ENCODE assay signal across 8 mouse cellular contexts in the genomic region with DNA sequence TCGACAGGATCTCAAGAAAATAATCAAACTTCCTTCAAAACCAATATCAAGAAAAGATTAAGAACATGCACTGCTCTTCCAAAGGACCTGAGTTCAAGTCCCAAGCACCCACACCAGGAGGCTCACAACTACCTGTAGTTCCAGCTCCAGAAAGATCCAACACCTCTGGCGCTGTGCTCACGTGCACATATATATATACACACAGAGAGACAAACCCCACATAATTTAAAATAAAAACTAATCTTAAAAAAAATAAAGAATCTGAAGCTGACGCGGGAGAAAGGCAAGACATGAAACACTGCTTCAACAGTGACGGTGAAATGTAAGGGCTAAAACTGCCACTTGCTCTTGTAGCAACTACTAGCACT. TPM values are rescaled to one million over a fixed set of nuclear protein-coding genes. Genes with fewer than 3 reads are reported as not detected.
DNase-seq lines count a peak whose midpoint lies in the region; ATAC-seq lines count a peak whose summit lies in the region.

No protein-coding gene starts in this region.

- H3K9ac ChIP-seq in lung, embryonic 16.5 days (ENCODE audit: low read length): peak overlapping the region; percentile 77
- peak overlapping the region; percentile 78 for H3K9ac ChIP-seq in embryonic facial prominence, embryonic 13.5 days
- peak overlapping the region; percentile 54 for H3K9ac ChIP-seq in intestine, embryonic 14.5 days (ENCODE audit: low read length)
- peak overlapping the region; percentile 67 for H3K9ac ChIP-seq in neural tube, embryonic 12.5 days

- DNase-seq in lung, postnatal 36 days: no peak
- no peak for DNase-seq in intestine, embryonic 14.5 days (ENCODE audit: low spot score)
- no peak for DNase-seq in adrenal gland, postnatal 36 days
- no peak for DNase-seq in urinary bladder, postnatal 25 days (ENCODE audit: low spot score)

- peaks cover 7% of the 10 kb centered on the region; the same call in 1 of the 2 replicates for H3K4me1 ChIP-seq in lung, embryonic 16.5 days (replicated peaks; ENCODE audit: control insufficient read depth, insufficient read depth, low read length)
- H3K4me1 ChIP-seq in embryonic facial prominence, embryonic 13.5 days: peaks cover 10% of the 10 kb centered on the region; the same call in 1 of the 2 replicates
- H3K4me1 ChIP-seq in intestine, embryonic 14.5 days (replicated peaks; ENCODE audit: control insufficient read depth, insufficient read depth, low read length): peaks cover 13% of the 10 kb centered on the region
- H3K4me1 ChIP-seq in neural tube, embryonic 12.5 days: peaks cover 16% of the 10 kb centered on the region

- ATAC-seq in lung, embryonic 16.5 days (ENCODE audit: low read depth): no peak
- ATAC-seq in embryonic facial prominence, embryonic 13.5 days (ENCODE audit: insufficient number of reproducible peaks, insufficient read depth, low FRiP score, low TSS enrichment, low read depth): no peak
- ATAC-seq in intestine, embryonic 14.5 days (replicated peaks; ENCODE audit: low FRiP score, low TSS enrichment, low read depth): 0 out of 2 replicates have a peak, but pooled peaks have one; percentile 0
- ATAC-seq in neural tube, embryonic 12.5 days (ENCODE audit: low FRiP score, low read depth): peak; percentile 6; the same call in 1 of the 2 replicates
- ATAC-seq in CD4-positive, CD25-positive, alpha-beta regulatory T cell, adult 4 months: no peak

- peak overlapping the region; percentile 94 for H3K27ac ChIP-seq in lung, embryonic 16.5 days (ENCODE audit: low read length)
- peak overlapping the region; percentile 85 for H3K27ac ChIP-seq in embryonic facial prominence, embryonic 13.5 days
- peak overlapping the region; percentile 78; the same call in 1 of the 2 replicates for H3K27ac ChIP-seq in intestine, embryonic 14.5 days (ENCODE audit: low read depth)
- H3K27ac ChIP-seq in neural tube, embryonic 12.5 days: no peak overlapping the region

- H3K4me3 ChIP-seq in lung, embryonic 16.5 days (ENCODE audit: low read length): peak overlapping the region; percentile 79
- H3K4me3 ChIP-seq in embryonic facial prominence, embryonic 13.5 days: peak overlapping the region; percentile 71
- H3K4me3 ChIP-seq in intestine, embryonic 14.5 days (ENCODE audit: low read depth, low read length): peak overlapping the region; percentile 51
- peak overlapping the region; percentile 68 for H3K4me3 ChIP-seq in neural tube, embryonic 12.5 days

- H3K36me3 ChIP-seq in lung, embryonic 16.5 days (ENCODE audit: control insufficient read depth, insufficient read depth, low read length): peaks cover 2% of the 10 kb centered on the region; the same call in 1 of the 2 replicates
- peaks cover 15% of the 10 kb centered on the region for H3K36me3 ChIP-seq in embryonic facial prominence, embryonic 13.5 days
- peaks cover 12% of the 10 kb centered on the region for H3K36me3 ChIP-seq in intestine, embryonic 14.5 days (ENCODE audit: control insufficient read depth, insufficient read depth, low read length)
- H3K36me3 ChIP-seq in neural tube, embryonic 12.5 days: peaks cover 9% of the 10 kb centered on the region

- H3K27me3 ChIP-seq in lung, embryonic 16.5 days (ENCODE audit: control insufficient read depth, insufficient read depth, low read depth, low read length): no peaks in the 10 kb centered on the region
- no peaks in the 10 kb centered on the region for H3K27me3 ChIP-seq in embryonic facial prominence, embryonic 13.5 days
- no peaks in the 10 kb centered on the region for H3K27me3 ChIP-seq in intestine, embryonic 14.5 days (replicated peaks; ENCODE audit: control insufficient read depth, insufficient read depth, low read length)
- H3K27me3 ChIP-seq in neural tube, embryonic 12.5 days (replicated peaks): no peaks in the 10 kb centered on the region

- WGBS in lung, embryonic 16.5 days: 4% methylated on average over 6 of the region's 6 CpGs
- 12% methylated on average over 6 of the region's 6 CpGs for WGBS in embryonic facial prominence, embryonic 13.5 days
- 8% methylated on average over 6 of the region's 6 CpGs for WGBS in intestine, embryonic 14.5 days
- WGBS in neural tube, embryonic 12.5 days: 9% methylated on average over 6 of the region's 6 CpGs

- peak overlapping the region; percentile 67 for H3K4me2 ChIP-seq in lung, embryonic 16.5 days (ENCODE audit: low read depth, low read length)
- H3K4me2 ChIP-seq in embryonic facial prominence, embryonic 13.5 days: peak overlapping the region; percentile 69
- H3K4me2 ChIP-seq in intestine, embryonic 14.5 days (ENCODE audit: low read length): peak overlapping the region; percentile 79
- H3K4me2 ChIP-seq in neural tube, embryonic 12.5 days (replicated peaks): peak overlapping the region; percentile 69

- no peaks in the 10 kb centered on the region for H3K9me3 ChIP-seq in lung, embryonic 16.5 days (ENCODE audit: control insufficient read depth, low read length)
- H3K9me3 ChIP-seq in embryonic facial prominence, embryonic 13.5 days: no peaks in the 10 kb centered on the region
- no peaks in the 10 kb centered on the region for H3K9me3 ChIP-seq in intestine, embryonic 14.5 days (ENCODE audit: control insufficient read depth, low read length)
- no peaks in the 10 kb centered on the region for H3K9me3 ChIP-seq in neural tube, embryonic 12.5 days

RNA-seq across cellular contexts. Expression of gene Mettl14, which starts 0.8 kb away (rescaled TPM):
- polyA plus RNA-seq in lung, embryonic 16.5 days (2015; fragmentation: Nextera tagmentation; extraction: Ambion mirVana): 24.9 and 25.1 TPM in 2 replicates
- 28.7 and 29.2 TPM in 2 replicates for polyA plus RNA-seq in embryonic facial prominence, embryonic 13.5 days (2015; fragmentation: Nextera tagmentation; extraction: Ambion mirVana)
- 20.6 and 22.8 TPM in 2 replicates for polyA plus RNA-seq in intestine, embryonic 14.5 days (2014; fragmentation: Nextera tagmentation; extraction: Ambion mirVana)
- 30.4 and 34.2 TPM in 2 replicates for polyA plus RNA-seq in neural tube, embryonic 12.5 days (2016; fragmentation: Nextera tagmentation; extraction: Ambion mirVana)
- total RNA-seq in adrenal gland, postnatal 36 days (2021): 10 to 100 TPM; 14.8 to 15.8 TPM
- polyA plus RNA-seq in CD4-positive, CD25-positive, alpha-beta regulatory T cell, adult 4 months (2017; shearing (Covaris generic)): 10 to 100 TPM; 16.7 to 29.9 TPM

Comparison
In these comparisons a context has a peak if more than half of its experiments do, and no peak if none do; other contexts are left out.
1. ATAC-seq: peak in intestine, embryonic 14.5 days (single experiment) and neural tube, embryonic 12.5 days (single experiment); none in lung, embryonic 16.5 days (single experiment), embryonic facial prominence, embryonic 13.5 days (single experiment) and CD4-positive, CD25-positive, alpha-beta regulatory T cell, adult 4 months (single experiment).
2. Peak in every context shown above with its lines, with median percentiles within 50 percentile points of each other: H3K4me2 ChIP-seq, H3K4me3 ChIP-seq and H3K9ac ChIP-seq.